Mouse (Mus musculus): ENCODE measurements around the gene Gm597. TPM values are rescaled to one million over a fixed set of nuclear protein-coding genes. Genes with fewer than 3 reads are reported as not detected.

Gm597 gene
- total RNA-seq (2023) = not detected in 4 replicates

DNA sequence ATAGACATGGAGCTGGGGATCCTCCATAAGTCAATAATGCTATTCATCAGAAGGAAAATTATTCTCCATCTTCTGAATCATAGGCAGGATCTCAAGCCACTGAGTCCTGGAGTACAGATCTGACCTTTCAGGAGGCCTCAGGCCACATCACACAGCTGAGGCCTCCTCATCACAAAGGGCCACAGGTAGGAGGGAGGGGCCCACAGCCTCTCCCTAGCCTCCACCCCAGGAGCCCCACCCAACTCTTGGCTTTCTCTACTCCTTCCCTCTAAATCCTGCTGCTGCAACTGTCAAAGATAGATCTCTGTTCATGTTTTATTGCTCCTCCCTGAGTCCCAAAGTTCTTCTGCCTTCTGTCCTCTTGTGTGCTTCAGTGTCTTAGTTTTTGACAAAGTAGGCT is at the start of gene Gm597:
TSS of gene Gm597 (minus strand) at position 101 of the 400 bp plus-strand sequence.

